Mouse (Mus musculus) layer of hippocampus, adult 9-10 months (tissue): Measurements from ENCODE around the gene Apmap.

Source experiments
- DNase-seq: peaks from one replicate; pipeline ENCODE4 v3.0.0; 2022; ENCODE audit warnings: low spot score

Gene Apmap

DNA sequence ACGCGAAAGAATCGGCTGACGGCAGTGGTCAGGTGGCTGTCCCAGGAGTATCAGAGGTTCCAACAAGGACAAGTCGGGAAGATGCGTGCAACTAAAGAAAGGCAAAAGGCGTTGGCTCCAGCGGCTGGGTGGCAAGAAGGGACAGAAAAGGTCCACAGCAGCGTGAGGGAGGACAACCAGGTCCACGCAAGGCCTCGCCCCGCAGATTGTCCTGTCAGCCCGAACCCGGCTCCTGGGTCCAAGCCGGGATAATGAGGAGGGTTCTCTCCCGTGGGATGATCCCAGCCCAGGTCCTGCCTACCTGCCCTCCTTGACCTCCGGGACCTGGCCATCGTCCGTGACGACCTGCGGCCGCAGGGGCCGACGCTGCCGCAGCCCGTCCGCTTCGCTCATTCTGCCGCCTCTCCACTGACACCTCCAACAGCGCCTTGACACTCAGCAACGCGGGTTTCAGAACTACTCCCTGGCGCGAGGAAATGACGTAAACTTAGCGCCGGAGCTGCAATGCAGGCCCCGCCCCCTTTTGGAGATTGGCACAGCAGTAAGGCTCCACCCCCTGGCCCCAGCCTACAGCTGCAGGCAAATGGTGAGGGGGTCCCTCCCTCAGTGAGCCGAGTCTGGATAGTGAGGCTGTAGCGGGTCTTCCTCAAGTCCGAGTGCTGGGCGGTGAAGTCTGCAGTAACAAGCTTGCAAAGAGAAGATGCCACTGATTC is at the start of gene Apmap:
Gene Apmap (minus strand): TSS at position 481 of the 713 bp plus-strand sequence.
- peak; percentile 94 for DNase-seq

DNA sequence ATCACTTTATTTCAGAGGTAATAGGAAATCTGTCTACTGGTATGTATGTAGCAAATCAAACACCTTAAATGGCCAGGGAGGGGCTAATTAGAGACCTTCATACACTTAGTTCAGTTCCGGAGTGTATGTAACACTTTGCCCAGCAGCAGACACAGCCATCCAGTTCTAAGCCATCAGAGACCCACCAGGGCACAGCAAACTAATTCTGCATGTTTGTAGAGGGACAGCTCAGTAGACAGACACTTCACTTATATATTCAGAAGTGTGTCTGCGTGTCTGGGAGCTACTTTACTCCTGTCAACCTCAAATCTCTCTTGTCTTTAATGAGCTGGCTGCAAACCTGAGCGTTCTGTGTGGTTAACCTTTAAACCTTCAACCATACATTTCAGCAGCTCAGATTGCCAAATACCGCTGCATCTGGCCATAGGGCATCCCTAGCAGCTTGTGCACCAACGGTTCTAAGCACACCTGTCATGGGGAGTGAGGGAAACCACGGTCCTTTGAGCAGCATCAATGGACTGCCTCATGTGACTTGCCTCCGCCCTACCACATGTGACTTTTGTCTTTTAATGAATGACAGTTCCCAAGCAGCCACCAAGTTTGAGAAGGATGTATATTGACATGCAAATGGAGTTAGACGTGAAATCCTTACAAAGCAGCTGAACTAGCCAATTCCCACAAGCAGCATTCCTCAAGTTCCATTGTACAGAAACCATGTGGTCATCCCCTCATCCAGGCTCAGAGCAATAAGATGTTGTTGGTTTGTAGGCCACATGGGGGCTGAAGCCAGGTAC is 48.8 kb upstream of the Apmap start:
- DNase-seq, result no peak

DNA sequence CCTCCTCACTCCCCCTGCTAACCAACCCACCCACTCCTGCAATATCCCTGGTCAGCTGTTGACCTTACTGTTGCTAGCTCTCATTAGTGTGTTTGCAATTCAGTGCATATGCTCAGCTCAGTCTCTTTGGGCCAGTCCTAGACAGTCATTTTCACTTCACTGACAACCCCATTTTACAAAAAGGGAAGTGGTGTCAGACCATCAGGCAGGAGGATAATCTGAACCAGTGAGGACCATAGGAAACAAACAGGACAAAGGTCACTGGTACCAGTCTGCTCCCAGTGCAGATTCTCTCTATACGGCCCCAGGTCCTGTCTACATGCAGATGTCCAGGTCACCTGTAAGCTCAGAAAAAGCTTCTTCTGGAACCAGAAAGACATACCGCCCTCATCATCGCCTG is 47.7 kb upstream of the Apmap start:
- DNase-seq, result no peak

DNA sequence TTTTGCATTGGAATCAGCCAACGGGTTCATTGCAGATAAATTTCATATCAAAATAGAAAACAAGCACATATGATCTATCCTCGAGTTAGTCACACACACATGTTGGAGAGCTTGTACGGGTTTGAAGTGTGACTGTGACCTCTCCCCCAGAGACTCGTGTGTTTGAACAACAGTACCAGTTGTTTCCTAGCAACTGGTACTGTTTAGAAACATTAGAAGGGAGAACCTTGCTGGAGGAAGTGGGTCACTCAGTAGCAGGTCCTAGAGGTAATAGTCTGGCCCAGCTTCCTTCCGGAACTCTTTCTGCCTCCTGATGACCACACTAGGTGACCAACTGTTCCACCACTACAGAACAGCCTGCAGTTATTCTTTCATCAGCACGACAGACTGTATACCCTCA is 46.9 kb upstream of the Apmap start:
- no peak for DNase-seq

DNA sequence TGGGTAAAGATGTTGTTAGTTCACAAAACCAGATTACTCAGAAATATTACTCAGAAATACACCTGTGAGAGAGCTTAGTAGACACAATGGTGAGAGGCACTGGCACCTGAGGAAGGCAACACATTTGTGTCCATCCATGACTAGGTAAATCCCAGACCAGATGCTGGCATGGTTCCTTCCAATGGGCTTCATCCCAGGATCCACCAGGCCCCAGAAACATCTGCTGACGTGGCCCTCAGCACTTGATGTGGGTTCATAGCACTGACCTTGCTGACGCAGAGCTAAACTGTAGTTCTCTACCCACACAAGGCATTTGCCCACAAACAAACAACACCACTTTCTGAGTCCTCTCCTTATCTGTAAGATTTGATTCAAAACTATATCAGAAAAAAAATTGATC is 46.4 kb upstream of the Apmap start:
- DNase-seq, result no peak

DNA sequence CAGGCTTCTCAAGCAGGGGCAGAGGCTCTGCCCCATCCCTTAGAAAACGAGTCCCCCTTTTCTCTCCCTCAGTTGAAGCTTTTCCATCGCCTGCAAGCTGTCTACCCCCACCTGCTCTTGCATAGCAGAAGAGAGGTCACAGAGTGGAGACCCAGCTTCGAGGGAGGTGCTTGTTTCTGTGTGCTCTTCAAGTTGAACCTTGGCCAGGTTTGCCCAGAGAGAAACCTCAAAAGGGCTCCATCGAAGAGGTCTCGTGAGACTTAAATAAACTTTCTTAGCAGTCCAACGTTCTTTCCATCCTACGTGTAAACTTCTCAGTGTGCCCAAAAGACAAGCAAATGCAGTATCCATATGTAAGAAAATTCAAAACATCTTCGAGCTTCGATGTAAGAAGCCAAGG is 43.0 kb upstream of the Apmap start:
- no peak for DNase-seq

DNA sequence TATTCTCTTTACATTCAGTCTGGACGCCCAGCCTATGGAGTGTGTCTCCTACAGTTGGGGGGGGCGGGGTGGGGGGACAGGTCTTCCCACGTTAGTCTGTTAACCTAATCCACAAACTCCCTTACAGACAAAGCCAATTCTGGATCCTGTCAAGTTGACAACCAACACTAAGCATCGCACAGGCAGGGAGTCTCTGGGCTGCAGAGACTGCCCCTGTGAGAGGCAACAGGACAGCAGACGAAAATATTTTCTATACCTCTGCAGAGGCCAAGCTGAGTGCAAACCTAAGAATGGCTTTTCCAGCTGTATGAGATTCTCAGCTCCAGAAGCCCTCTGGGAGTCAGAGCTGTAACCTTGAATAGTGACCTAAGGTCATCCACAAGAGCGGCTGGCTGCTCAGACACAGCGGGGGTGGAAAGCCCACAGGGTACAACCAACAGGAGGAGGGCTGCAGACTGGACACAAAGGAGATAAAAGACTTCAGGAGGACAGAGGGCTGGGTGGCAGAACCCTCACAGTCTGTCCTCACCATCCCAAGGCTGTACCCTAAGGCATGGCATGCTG is 42.2 kb upstream of the Apmap start:
- DNase-seq, result no peak

DNA sequence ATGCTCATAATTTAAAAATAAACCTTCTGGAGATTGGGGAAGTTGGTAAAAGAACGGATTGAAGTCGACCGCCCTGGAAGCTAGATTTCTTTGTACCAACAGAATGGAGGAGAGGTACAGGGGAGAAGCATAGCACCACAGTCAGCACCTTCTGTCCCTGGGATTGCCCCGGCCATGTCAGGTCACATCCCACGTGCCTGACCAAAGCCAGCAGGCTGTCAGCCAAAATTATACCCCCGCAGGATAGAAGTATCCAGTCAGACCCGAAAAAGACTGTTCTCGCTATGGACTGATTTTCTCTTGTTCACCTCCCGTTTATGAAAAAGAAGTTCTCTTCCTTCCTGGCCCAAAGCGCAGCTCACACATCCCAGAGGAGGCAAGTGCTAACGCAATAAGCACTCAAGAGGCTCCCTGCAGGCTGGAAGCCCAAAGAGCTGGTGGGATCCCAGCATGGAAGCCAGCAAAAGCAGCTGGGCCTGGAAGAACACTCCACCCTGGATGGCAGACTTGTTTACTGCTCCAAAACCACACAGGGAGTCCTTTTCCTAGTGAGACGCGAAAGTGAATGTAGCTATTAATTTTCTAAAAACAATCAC is 40.0 kb upstream of the Apmap start:
- DNase-seq, result no peak

DNA sequence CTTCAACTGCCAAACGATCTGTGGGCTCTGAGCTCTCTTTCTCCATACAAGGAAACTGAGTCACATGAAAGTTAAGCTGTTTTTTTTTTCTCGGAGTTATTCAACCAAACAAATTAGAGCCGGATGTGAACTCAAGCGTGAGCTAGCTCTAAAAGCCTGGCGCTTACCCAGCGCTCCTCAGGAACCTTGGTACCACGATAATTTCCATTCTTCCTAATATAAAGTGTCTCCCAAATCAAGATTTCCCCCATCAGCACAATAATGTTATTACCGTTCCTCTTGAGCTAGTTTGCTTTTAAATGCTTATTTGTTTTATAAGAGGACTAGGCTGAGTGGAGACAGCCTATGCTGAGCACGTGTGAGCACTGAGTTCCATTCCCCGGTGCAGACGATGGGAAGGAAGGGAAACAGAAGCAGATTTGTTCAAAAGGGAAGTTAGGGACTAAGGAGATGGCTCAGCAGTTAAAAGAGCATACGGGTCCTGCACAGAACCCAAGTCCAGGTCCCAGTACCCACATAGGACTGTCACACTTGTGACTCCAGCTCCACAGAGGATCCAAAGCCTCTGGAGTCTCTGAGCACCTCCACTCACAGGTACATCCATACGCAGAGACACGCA is 39.4 kb upstream of the Apmap start:
- DNase-seq, result no peak

DNA sequence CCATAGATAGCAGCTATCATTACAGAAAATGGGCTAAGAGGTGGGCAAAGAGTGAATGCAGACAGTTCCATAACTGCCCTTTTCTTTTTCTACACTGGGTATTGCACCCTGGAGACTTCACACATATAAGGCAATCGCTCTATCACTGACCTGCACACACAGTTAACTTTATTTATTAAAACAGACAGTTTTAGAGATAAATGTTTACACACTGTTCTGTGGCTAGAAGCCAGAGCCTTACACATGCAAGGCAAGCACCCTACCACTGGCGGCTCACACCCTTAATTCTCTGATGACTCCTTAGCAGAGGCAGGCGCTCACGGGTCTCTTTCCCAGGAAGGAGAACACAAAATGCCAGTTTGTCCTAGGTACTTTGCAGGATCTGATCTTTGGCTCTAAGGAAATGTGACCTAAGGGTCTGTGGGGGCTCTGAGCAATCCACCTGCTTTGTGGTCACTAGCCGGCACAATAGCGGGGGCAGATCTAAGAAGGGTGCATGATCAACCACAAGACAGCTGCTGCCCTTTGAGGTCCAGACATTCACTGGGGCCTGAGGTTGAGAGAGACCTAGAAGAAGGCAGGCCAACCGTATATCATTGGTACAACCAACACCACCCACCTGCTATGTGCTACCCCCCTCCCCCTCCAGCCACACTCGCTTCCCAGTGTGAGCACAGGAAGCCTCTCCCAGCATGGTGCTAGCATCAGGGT is 38.2 kb upstream of the Apmap start:
- DNase-seq, result no peak

DNA sequence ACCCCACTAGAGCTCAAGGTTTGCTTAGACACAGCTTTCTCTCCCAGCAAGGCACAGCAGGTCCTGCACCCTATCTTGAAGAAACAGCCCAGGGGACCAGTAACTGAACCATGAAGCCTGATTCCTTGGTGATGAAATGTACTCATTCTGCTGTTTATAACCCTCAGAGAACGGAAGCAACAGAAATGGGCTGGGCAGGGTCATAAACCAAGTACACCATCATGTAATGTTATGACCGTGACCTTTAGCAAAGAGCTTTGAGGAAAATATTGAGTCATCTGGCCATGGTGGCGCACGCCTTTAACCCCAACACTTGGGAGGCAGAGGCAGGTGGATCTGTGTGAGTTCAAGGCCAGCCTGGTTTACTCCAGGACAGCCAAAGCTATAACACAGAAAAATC is 36.9 kb upstream of the Apmap start:
- DNase-seq, result no peak

DNA sequence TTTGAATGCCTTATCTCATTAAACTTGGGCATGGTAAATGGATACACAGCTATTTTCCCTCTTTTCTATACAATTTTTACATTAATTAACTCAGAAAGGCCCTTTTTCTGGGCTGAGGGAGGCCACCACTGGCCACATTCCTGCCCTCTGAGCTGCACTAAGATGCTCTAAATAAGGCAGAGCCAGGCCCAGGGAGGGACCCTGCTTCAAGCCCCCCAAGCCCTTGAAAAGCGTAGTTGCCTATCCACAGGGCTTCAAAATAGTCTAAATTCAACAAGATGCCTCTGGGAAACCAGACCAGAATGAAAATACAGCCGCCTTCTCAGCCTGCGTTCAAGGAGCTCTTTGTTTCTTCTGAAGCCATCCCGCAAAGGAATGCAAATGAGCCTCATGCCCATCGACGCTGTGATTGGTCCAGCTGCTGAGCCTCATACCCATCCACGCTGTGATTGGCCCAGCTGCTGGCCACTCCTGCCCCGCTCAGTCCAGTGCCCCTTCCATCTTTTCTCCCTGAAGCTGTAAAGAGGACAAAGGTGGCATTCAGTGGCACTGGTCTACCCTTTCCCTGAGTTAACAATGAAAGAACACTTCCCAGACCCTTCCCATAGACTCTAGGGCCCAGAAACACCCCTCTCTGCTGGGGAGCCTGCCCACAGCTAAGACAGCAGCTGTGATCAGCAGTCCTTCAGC is 35.5 kb upstream of the Apmap start:
- no peak for DNase-seq

DNA sequence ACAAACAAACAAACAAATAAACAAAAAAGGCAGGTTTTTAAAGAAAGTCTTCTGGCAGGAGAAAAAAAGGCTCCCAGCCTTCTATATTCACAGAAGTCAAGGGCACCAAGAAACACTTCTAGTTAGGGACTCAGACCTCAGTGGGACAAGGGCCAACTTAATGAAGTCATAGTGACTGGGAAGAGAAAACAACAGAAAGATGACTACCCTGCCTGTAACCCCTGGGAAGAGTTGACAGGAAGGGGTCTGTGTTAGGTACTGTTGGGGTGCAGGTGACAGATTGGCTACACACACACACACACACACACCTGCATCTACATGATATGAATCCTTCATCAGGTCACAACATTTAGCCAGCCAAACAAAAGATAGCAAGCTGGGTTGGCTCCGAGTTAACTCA is 34.8 kb upstream of the Apmap start:
- DNase-seq, result no peak

DNA sequence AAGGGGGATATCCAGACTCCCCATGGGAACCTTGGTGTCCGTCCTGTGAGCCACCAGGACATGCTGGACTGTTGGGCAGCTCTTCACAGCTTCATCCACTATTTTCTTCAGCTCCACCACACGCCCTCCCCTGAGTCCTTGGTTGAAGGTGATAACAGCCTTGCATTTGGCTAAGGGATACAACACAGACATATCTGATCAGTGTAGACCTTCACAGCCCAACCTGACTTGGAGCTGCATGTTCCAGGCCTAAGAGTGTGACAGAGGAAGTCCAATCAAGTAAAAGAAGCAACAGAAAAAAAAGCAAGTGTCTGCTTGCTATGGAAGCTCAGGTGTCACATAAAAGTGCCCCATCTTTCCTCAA is 30.0 kb upstream of the Apmap start:
- no peak for DNase-seq

DNA sequence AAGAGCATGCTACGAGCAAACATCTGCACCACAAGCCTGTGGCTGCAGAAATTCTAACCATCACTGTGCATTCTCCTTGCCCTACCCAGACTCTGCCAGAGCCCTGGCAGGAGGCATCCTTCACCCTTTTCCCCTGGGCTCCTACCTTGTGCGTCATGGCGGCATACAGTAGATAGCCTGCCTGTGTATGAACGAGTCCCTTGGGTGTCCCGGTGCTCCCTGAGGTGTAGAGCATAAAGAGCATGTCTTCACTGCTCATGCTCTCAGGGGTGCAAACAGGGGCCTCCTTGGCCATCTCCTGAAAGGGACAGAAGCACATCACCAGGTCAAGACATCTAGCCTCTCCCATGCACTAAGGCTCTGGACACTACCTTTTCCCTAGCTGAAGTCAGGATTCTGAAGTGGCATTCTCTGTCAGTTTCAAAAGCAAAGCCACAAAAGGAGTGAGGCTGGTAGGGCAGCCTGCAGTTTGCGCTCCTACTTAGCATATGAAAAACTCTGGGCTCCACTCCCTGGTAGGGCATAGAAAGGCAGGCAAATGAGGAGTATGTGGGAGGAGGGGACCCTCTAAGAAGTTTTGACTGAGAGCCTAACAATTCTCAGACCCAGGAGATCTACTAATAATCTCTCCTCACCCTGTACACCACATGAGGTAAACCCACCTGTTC is 29.5 kb upstream of the Apmap start:
- no peak for DNase-seq

DNA sequence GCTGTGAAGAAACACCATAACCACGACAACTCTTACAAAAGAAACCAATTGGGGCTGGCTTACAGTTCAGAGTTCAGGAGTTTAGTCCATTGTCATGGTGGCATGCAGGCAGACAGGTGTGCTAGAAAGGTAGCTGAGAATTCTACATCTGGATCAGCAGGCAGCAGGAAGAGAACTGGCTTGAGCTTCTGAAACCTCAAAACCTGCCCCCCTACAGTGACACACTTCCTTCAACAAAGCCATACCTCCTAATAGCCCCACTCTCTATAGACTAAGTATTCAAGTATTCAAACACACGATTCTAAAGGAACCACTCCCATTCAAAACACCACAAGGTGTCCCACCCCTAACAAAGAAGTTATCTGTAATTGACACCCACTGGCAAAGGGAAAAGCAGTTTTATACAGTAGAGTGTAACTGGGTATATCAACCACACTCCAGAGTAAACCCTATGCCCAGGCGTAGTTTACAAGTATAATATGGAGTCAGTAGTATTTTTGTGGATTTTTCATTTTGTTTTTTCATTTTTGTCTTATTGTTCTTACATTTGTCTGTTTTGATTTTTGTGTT is 27.6 kb upstream of the Apmap start:
- no peak for DNase-seq

DNA sequence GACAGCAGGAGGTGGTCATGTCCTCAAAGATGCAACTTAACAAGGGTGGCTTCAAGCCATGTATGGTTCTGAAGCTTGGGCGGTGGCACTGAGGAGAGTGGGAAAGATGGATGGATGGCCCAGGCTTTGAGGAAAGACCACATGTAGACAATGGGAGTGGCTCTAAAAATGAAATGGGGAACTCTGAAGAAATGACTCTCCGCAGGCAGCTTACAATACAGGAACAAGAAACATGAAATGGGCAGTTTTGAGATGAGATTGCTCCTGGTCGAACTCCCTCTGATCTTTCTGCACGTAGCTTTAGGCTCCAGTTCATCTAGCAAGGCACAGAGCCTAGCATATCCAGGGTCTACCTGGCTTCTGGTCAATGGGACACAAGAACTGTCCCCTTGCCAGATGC is 20.9 kb upstream of the Apmap start:
- DNase-seq, result no peak

DNA sequence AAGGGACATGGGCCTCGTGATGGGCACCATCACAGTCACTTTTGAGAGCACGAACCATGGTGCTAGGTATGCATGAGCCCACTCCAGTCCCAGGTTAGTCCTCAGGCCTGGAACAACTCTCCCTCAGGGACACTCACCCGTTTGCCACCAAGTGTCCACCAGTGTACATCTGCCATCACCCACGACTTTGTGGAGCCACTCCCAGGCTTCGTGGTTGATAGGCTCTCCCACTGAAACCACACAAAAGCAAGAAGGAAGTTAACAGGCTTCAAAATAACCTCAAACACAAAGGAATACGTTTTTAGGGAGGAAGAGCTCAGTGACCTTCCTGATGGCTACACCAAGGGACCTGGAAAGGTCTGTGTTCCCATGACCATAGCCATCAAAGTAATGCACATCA is 18.8 kb upstream of the Apmap start:
- no peak for DNase-seq

DNA sequence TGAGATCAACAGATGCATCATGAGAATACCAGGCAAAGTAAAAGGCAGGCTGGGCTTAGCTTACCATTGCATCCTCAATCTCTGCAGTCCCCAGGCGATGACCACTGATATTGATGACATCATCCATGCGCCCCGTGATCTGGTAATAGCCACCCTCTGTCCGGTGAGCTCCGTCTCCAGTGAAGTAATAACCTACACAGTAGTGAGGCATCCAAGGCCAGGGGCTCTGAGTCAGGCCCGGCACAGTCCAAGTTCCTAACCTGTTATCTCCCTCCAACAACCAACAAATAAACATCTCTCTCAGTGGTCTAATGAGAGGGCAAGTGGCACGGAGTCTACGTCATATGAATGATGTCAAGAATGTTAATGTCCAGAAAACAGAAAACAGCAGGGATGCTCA is 16.6 kb upstream of the Apmap start:
- no peak for DNase-seq

DNA sequence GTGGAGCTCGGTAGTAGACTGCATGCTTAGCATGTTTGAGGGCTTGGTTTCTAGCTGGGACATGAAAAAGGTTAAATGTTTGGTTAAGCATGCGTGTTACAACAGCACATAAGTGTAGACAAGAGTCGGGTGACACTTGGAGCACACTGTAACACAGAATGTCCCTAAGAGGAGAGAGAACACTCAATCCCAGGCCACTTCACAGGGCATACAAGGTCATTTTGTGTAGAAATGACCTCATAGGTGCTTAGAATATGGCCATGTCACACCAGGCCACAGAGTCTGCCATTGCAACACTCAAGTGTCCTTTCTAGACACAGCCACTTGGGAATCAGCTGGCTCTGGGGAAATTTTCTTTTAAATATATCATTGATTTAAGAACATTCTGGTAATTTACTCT is 15.6 kb upstream of the Apmap start:
- DNase-seq, result no peak

DNA sequence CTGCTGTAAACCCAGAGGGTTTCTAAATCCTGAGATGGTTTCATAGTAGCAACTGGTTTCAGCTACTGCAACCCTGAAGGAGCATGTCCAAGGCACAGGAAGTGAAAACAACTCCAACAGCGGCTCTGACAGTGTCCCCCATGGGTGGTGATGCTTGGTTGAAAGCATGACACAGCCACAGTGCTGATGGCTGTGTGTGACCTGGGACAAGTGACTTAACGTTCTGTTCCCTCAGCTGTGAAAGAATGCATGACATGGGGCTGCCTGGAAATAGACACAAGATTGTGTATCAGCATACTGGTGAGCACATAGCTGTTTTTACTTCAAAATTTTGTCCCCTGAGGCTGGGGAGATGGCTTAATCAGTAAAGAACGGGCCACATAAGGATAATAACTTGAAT is 13.3 kb upstream of the Apmap start:
- DNase-seq, result no peak
